Mouse (Mus musculus) heart, embryonic 16.5 days (tissue): ENCODE results near the gene Gpr153. TPM values are rescaled to one million over a fixed set of nuclear protein-coding genes. Genes with fewer than 3 reads are reported as not detected.

Experiments used
- ATAC-seq: fragments of 200-750 bp; cut with Nextera tagmentation; replicated peaks from 2 replicates; pipeline ENCODE4 v1.8.0; 2017; ENCODE audit warnings: moderate number of reproducible peaks; ENCODE audit not compliant: insufficient read depth, low FRiP score; ENCODE audit errors: extremely low read depth
- H3K27ac ChIP-seq: fragments of 300-500 bp; sonication (generic); 2 replicates; pipeline ENCODE4 v1.5.1; 2014; ENCODE audit warnings: mild to moderate bottlenecking, low read length, control low read depth, moderate library complexity
- H3K27me3 ChIP-seq: fragments of 300-500 bp; sonication (generic); 2 replicates; pipeline ENCODE4 v1.6.1; 2014; ENCODE audit warnings: low read length, mixed read lengths; ENCODE audit not compliant: control insufficient read depth, insufficient read depth
- H3K36me3 ChIP-seq: fragments of 300-500 bp; sonication (generic); 2 replicates; pipeline ENCODE4 v1.6.1; 2014; ENCODE audit not compliant: control insufficient read depth, insufficient read depth
- H3K4me1 ChIP-seq: fragments of 300-500 bp; sonication (generic); 2 replicates; pipeline ENCODE4 v1.6.1; 2014; ENCODE audit warnings: low read length, mixed read lengths; ENCODE audit not compliant: control insufficient read depth, insufficient read depth
- H3K4me2 ChIP-seq: fragments of 300-500 bp; sonication (generic); 2 replicates; pipeline ENCODE4 v1.6.1; 2014; ENCODE audit warnings: low read depth, mild to moderate bottlenecking, control low read depth, low read length
- H3K4me3 ChIP-seq: fragments of 300-500 bp; sonication (generic); 2 replicates; pipeline ENCODE4 v1.5.1; 2014; ENCODE audit warnings: mild to moderate bottlenecking, control low read depth, low read length
- H3K9ac ChIP-seq: fragments of 300-500 bp; sonication (generic); 2 replicates; pipeline ENCODE4 v1.6.1; 2014; ENCODE audit warnings: low read length, control low read depth
- H3K9me3 ChIP-seq: fragments of 300-500 bp; sonication (generic); replicated peaks from 2 replicates; pipeline ENCODE4 v1.6.1; 2016; ENCODE audit warnings: low read length; ENCODE audit not compliant: control insufficient read depth
- WGBS: fragments of 180-500 bp; shearing (Covaris S2); extraction: QIAGEN DNeasy Blood & Tissue Kit; methylation state at CpG from one replicate; pipeline ENCODE4 v1.1.7; 2014; 5-methylcytosine and 5-hydroxymethylcytosine counted together
- polyA plus RNA-seq: library from polyadenylated mRNA; unstranded; fragments of >200 nt; fragmentation: Nextera tagmentation; extraction: Ambion mirVana; gene quantifications from 2 replicates; pipeline ENCODE4 v1.2.1, GENCODE M21; 2015

Gene Gpr153
- polyA plus RNA-seq, 1 experiment from 2014 or later: 8.4 TPM

DNA sequence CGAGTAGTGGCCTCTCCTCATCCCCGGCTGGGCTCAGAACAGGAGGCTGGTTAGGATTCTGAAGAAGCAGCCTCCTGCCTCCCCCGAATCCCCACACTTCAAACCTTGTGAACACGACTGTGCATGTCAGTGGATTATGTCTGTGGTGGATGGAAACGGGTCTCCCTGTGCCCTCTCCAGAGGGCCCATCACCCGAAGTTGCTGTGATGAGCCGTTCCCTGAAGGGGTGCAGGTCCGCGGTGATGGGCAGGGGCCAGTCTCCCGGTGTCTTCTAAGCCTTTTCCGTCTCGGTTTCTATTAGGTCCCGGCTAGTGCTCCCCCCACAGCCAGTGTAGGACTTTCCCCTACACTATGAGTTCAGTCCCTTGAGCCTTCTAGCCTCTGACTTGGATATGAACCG is 24.8 kb downstream of the Gpr153 start:
- Histone ChIP-seq H3K36me3 (peaks cover 14% of the 10 kb centered on the region), H3K27me3 (no peaks in the 10 kb centered on the region; the same call in 1 of the 2 replicates), H3K9ac (peak overlapping the region; percentile 87), H3K27ac (no peak overlapping the region), H3K4me3 (no peak overlapping the region), H3K9me3 (no peaks in the 10 kb centered on the region), H3K4me1 (peaks cover 20% of the 10 kb centered on the region), H3K4me2 (no peak overlapping the region; the same call in 1 of the 2 replicates)
- WGBS: 80% methylated on average over 14 of the region's 14 CpGs
- ATAC-seq: no peak

DNA sequence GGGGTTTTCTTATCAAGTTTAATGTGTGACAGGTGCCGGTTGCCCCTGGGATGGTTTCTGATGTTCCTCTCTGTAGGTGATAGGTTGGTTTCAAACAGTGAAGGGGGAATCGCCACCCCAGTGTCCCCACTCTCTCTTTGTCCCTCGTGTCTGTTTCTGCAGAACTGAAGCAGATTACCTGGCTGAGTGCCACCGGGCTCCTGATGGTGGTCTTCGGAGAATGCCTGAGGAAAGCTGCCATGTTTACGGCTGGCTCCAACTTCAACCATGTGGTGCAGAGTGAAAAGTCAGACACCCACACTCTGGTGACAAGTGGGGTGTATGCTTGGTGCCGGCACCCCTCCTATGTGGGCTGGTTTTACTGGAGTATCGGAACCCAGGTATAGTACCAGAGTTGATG is 26.3 kb downstream of the Gpr153 start:
- Histone ChIP-seq H3K4me3 (no peak overlapping the region), H3K9me3 (no peaks in the 10 kb centered on the region), H3K9ac (no peak overlapping the region), H3K4me1 (peaks cover 16% of the 10 kb centered on the region), H3K36me3 (peaks cover 14% of the 10 kb centered on the region), H3K4me2 (no peak overlapping the region), H3K27ac (no peak overlapping the region), H3K27me3 (no peaks in the 10 kb centered on the region)
- WGBS: 90% methylated on average over 8 of the region's 8 CpGs
- no peak for ATAC-seq

GRCm38 (mm10) chr4:152302012-152302411 is 28.0 kb downstream of the Gpr153 start:
- Histone ChIP-seq H3K4me2 (no peak overlapping the region), H3K9me3 (no peaks in the 10 kb centered on the region), H3K27me3 (no peaks in the 10 kb centered on the region), H3K27ac (no peak overlapping the region), H3K36me3 (peaks cover 14% of the 10 kb centered on the region), H3K4me3 (no peak overlapping the region), H3K4me1 (peaks cover 10% of the 10 kb centered on the region), H3K9ac (no peak overlapping the region)
- WGBS: 69% methylated on average over 11 of the region's 11 CpGs
- no peak for ATAC-seq

GRCm38 (mm10) chr4:152303172-152303571 is 29.1 kb downstream of the Gpr153 start:
- ATAC-seq: no peak
- H3K36me3 ChIP-seq: peaks cover 14% of the 10 kb centered on the region
- WGBS: 92% methylated on average over 10 of the region's 10 CpGs

GRCm38 (mm10) chr4:152304685-152305084 is 30.7 kb downstream of the Gpr153 start:
- Histone ChIP-seq H3K9me3 (no peaks in the 10 kb centered on the region), H3K4me2 (no peak overlapping the region), H3K27ac (no peak overlapping the region), H3K9ac (no peak overlapping the region), H3K4me3 (no peak overlapping the region), H3K4me1 (0 out of 2 replicates have a peak, but pooled peaks cover 2% of the 10 kb centered on the region), H3K27me3 (no peaks in the 10 kb centered on the region), H3K36me3 (peaks cover 24% of the 10 kb centered on the region)
- WGBS: 87% methylated on average over 6 of the region's 6 CpGs
- no peak for ATAC-seq

More at GRCm38 (mm10) chr4:152303172-152303571, 29.1 kb downstream of the Gpr153 start:
- H3K27ac ChIP-seq: no peak overlapping the region
- no peak overlapping the region for H3K9ac ChIP-seq
- H3K27me3 ChIP-seq: no peaks in the 10 kb centered on the region
- H3K4me1 ChIP-seq: peaks cover 7% of the 10 kb centered on the region
- H3K4me3 ChIP-seq: no peak overlapping the region
- H3K4me2 ChIP-seq: no peak overlapping the region
- no peaks in the 10 kb centered on the region for H3K9me3 ChIP-seq

GRCm38 (mm10) chr4:152305991-152306390 is 32.0 kb downstream of the Gpr153 start:
- Histone ChIP-seq H3K4me2 (no peak overlapping the region), H3K36me3 (peaks cover 21% of the 10 kb centered on the region), H3K27me3 (no peaks in the 10 kb centered on the region), H3K9ac (no peak overlapping the region), H3K9me3 (no peaks in the 10 kb centered on the region), H3K27ac (no peak overlapping the region), H3K4me3 (no peak overlapping the region), H3K4me1 (0 out of 2 replicates have a peak, but pooled peaks cover 2% of the 10 kb centered on the region)
- ATAC-seq: no peak
- 76% methylated on average over 6 of the region's 6 CpGs for WGBS

GRCm38 (mm10) chr4:152307542-152307941 is 33.5 kb downstream of the Gpr153 start:
- H3K4me1 ChIP-seq: 0 out of 2 replicates have a peak, but pooled peaks cover 2% of the 10 kb centered on the region
- H3K4me3 ChIP-seq: no peak overlapping the region
- 79% methylated on average over 9 of the region's 9 CpGs for WGBS
- peaks cover 7% of the 10 kb centered on the region; the same call in 1 of the 2 replicates for H3K27me3 ChIP-seq
- no peak for ATAC-seq
- H3K4me2 ChIP-seq: no peak overlapping the region
- H3K36me3 ChIP-seq: peaks cover 27% of the 10 kb centered on the region
- no peak overlapping the region for H3K9ac ChIP-seq
- H3K9me3 ChIP-seq: no peaks in the 10 kb centered on the region
- no peak overlapping the region for H3K27ac ChIP-seq

- Histone ChIP-seq H3K36me3 (peaks cover 16% of the 10 kb centered on the region), H3K4me1 (peaks cover 29% of the 10 kb centered on the region), H3K9ac (no peak overlapping the region), H3K27ac (no peak overlapping the region), H3K4me2 (no peak overlapping the region), H3K9me3 (no peaks in the 10 kb centered on the region), H3K27me3 (peaks cover 32% of the 10 kb centered on the region), H3K4me3 (no peak overlapping the region)
- WGBS: 27% methylated on average over 14 of the region's 14 CpGs
- ATAC-seq: no peak
These were observed 38.2 kb downstream of the Gpr153 start for GRCm38 (mm10) chr4:152312186-152312585.

- 5% methylated on average over 29 of the region's 29 CpGs for WGBS
- Histone ChIP-seq H3K27me3 (peaks cover 34% of the 10 kb centered on the region), H3K4me3 (peak overlapping the region; percentile 26), H3K9ac (peak overlapping the region; percentile 35; the same call in 1 of the 2 replicates), H3K36me3 (peaks cover 16% of the 10 kb centered on the region), H3K9me3 (no peaks in the 10 kb centered on the region), H3K4me2 (peak overlapping the region; percentile 46), H3K27ac (no peak overlapping the region), H3K4me1 (peaks cover 29% of the 10 kb centered on the region)
- ATAC-seq: no peak
These were observed 39.2 kb downstream of the Gpr153 start for GRCm38 (mm10) chr4:152313211-152313632.
